Mouse (Mus musculus): ENCODE measurements around the gene Mrtfb. TPM values are rescaled to one million over a fixed set of nuclear protein-coding genes. Genes with fewer than 3 reads are reported as not detected.

Gene Mrtfb
- polyA plus RNA-seq, 1 experiment from 2014 or later = 15.4 TPM

DNA sequence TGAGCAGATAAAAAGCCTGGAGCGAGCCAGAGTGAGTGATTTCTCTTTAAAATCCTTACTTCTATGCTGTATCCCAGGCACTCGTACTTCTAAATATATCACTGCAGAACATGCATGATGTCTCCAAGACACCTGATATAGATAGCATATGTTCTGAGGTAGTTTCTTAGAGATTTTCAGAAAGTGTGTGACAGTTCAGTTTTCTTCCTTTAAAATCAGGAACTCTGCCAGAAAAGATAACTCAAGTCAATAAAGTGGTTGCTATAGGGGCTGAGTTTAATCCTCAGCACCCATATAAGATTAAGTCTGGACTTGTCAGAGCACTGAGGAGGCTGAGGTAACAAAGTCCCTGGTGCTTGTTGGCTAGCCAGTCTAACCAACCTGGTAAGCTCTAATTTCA is 123.6 kb downstream of the Mrtfb start:
- ATAC-seq (ENCODE audit: low FRiP score) (no peak), DNase-seq (ENCODE audit: low spot score) (no peak)
- WGBS = 90% methylated on average over 2 of the region's 2 CpGs
- no peaks in the 10 kb centered on the region for H3K27me3 ChIP-seq (ENCODE audit: control insufficient read depth, insufficient read depth, low read length)
- no peak overlapping the region for H3K9ac ChIP-seq
- H3K4me1 ChIP-seq (replicated peaks; ENCODE audit: control insufficient read depth, insufficient read depth, low read length) = no peaks in the 10 kb centered on the region
- no peaks in the 10 kb centered on the region for H3K9me3 ChIP-seq (ENCODE audit: control insufficient read depth, low read length)
- no peak overlapping the region for H3K27ac ChIP-seq
- peaks cover 13% of the 10 kb centered on the region for H3K36me3 ChIP-seq (replicated peaks; ENCODE audit: control insufficient read depth, insufficient read depth)
- no peak overlapping the region for H3K4me2 ChIP-seq (replicated peaks)
- H3K4me3 ChIP-seq (replicated peaks; ENCODE audit: low read length) = no peak overlapping the region

DNA sequence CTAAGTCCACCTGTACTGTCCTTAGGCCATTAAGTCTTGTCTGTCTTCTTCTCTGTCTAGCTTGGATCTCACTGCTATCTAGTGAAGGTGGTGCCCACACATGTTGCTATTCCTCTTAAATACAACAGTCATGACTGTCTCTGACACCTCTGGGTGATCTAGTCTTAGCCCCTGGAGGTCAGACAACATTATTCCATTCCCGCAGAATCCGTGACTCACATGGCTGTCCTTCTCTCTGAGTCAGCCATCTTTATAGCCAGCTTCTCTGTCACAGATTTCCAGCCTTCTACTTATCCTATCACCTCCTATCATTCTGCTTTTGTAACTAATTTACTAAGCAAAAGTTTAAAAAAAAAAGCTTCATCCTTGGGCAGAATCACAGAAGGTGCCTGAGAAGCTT is 125.5 kb downstream of the Mrtfb start:
- H3K9me3 ChIP-seq (ENCODE audit: control insufficient read depth, low read length) = no peaks in the 10 kb centered on the region
- H3K4me1 ChIP-seq (replicated peaks; ENCODE audit: control insufficient read depth, insufficient read depth, low read length) = no peaks in the 10 kb centered on the region
- H3K27me3 ChIP-seq (ENCODE audit: control insufficient read depth, insufficient read depth, low read length) = no peaks in the 10 kb centered on the region
- H3K4me2 ChIP-seq (replicated peaks) = no peak overlapping the region
- no peak overlapping the region for H3K27ac ChIP-seq
- H3K36me3 ChIP-seq (replicated peaks; ENCODE audit: control insufficient read depth, insufficient read depth) = peaks cover 31% of the 10 kb centered on the region
- WGBS = 89% methylated on average over 2 of the region's 2 CpGs
- H3K4me3 ChIP-seq (replicated peaks; ENCODE audit: low read length) = no peak overlapping the region
- ATAC-seq (ENCODE audit: low FRiP score) = no peak
- no peak for DNase-seq (ENCODE audit: low spot score)
- H3K9ac ChIP-seq = no peak overlapping the region

DNA sequence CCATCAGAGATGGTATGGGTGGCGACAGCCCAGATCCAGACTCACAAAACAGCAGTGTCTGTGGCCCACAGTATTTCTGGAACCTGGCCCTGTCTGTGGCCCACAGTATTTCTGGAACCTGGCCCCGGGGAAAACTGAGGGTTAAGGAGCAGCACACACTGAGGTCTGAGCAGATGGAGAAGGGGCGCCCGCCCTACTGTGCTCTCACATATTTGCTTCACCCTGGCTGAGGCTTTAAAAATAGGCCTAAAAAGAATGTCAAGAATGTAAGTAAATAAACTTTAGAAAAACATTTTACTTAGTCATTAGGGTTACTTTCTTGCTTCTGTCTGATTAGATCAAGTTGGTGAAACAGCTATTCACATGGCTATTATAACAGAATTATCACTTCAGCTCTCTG is 131.0 kb downstream of the Mrtfb start:
- no peaks in the 10 kb centered on the region for H3K4me1 ChIP-seq (replicated peaks; ENCODE audit: control insufficient read depth, insufficient read depth, low read length)
- no peak overlapping the region for H3K4me2 ChIP-seq (replicated peaks)
- H3K36me3 ChIP-seq (replicated peaks; ENCODE audit: control insufficient read depth, insufficient read depth) = peaks cover 40% of the 10 kb centered on the region
- H3K27me3 ChIP-seq (ENCODE audit: control insufficient read depth, insufficient read depth, low read length) = no peaks in the 10 kb centered on the region
- DNase-seq (ENCODE audit: low spot score) (no peak), ATAC-seq (ENCODE audit: low FRiP score) (no peak)
- H3K9me3 ChIP-seq (ENCODE audit: control insufficient read depth, low read length) = no peaks in the 10 kb centered on the region
- H3K9ac ChIP-seq = no peak overlapping the region
- 94% methylated on average over 4 of the region's 4 CpGs for WGBS
- H3K4me3 ChIP-seq (replicated peaks; ENCODE audit: low read length) = no peak overlapping the region
- H3K27ac ChIP-seq = no peak overlapping the region

GRCm38 (mm10) chr16:13400375-13400774 is 144.1 kb downstream of the Mrtfb start:
- H3K27me3 ChIP-seq (ENCODE audit: control insufficient read depth, insufficient read depth, low read length) = no peaks in the 10 kb centered on the region
- H3K4me2 ChIP-seq (replicated peaks) = no peak overlapping the region
- no peak overlapping the region for H3K4me3 ChIP-seq (replicated peaks; ENCODE audit: low read length)
- 79% methylated on average over 2 of the region's 2 CpGs for WGBS
- H3K9ac ChIP-seq = no peak overlapping the region
- no peak for DNase-seq (ENCODE audit: low spot score)
- H3K4me1 ChIP-seq (replicated peaks; ENCODE audit: control insufficient read depth, insufficient read depth, low read length) = no peaks in the 10 kb centered on the region
- no peaks in the 10 kb centered on the region for H3K9me3 ChIP-seq (ENCODE audit: control insufficient read depth, low read length)
- H3K27ac ChIP-seq = no peak overlapping the region
- peaks cover 86% of the 10 kb centered on the region for H3K36me3 ChIP-seq (replicated peaks; ENCODE audit: control insufficient read depth, insufficient read depth)
- ATAC-seq (ENCODE audit: low FRiP score) = no peak

DNA sequence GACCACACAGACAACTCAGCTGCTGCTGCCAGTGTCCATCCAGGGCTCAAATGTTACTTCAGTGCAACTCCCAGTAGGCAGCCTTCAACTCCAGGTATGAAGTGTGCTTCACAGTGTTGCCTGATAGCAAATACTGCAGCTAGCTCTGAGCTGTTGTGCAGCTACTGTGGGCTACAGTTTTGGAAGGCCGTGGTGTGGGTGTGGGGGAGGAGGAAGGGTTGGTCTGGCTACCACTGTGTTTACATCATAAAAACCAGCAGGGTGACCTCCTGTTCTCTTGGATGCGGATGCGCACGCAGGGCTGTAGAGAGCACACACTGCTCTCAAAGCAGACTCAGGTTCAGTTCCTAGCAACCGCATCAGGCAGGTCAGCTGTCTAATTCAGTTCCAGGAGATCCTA is 145.3 kb downstream of the Mrtfb start:
- H3K27ac ChIP-seq = no peak overlapping the region
- peaks cover 88% of the 10 kb centered on the region for H3K36me3 ChIP-seq (replicated peaks; ENCODE audit: control insufficient read depth, insufficient read depth)
- no peaks in the 10 kb centered on the region for H3K27me3 ChIP-seq (ENCODE audit: control insufficient read depth, insufficient read depth, low read length)
- no peaks in the 10 kb centered on the region for H3K4me1 ChIP-seq (replicated peaks; ENCODE audit: control insufficient read depth, insufficient read depth, low read length)
- DNase-seq (ENCODE audit: low spot score) (no peak), ATAC-seq (ENCODE audit: low FRiP score) (no peak)
- H3K4me2 ChIP-seq (replicated peaks) = no peak overlapping the region
- no peak overlapping the region for H3K9ac ChIP-seq
- no peak overlapping the region for H3K4me3 ChIP-seq (replicated peaks; ENCODE audit: low read length)
- no peaks in the 10 kb centered on the region for H3K9me3 ChIP-seq (ENCODE audit: control insufficient read depth, low read length)
- WGBS = 81% methylated on average over 5 of the region's 5 CpGs

DNA sequence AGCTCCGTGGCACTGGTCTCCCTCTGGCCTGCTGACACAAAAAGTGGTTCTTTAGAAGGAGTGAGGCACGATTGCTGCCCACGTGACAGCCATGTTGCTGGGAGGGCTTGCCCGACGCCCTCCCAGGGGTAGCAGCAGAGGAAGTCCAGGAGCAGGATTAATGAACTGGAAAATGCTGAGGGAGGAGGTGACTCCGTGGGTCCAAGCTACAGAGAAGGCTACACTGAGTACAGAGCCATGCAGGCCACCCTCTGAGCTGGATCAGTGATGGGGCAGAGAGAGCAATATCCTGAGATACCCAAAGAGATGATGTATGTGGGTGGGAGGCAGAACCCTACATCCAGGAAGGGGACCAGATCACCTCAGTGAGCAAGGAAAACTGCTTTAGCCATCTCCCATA is 148.4 kb downstream of the Mrtfb start:
- no peaks in the 10 kb centered on the region for H3K27me3 ChIP-seq (ENCODE audit: control insufficient read depth, insufficient read depth, low read length)
- no peak for ATAC-seq (ENCODE audit: low FRiP score)
- no peaks in the 10 kb centered on the region for H3K9me3 ChIP-seq (ENCODE audit: control insufficient read depth, low read length)
- no peak overlapping the region for H3K27ac ChIP-seq
- WGBS = 71% methylated on average over 6 of the region's 6 CpGs
- no peaks in the 10 kb centered on the region for H3K4me1 ChIP-seq (replicated peaks; ENCODE audit: control insufficient read depth, insufficient read depth, low read length)
- H3K4me2 ChIP-seq (replicated peaks) = no peak overlapping the region
- no peak overlapping the region for H3K4me3 ChIP-seq (replicated peaks; ENCODE audit: low read length)
- H3K9ac ChIP-seq = no peak overlapping the region
- peaks cover 77% of the 10 kb centered on the region for H3K36me3 ChIP-seq (replicated peaks; ENCODE audit: control insufficient read depth, insufficient read depth)
- no peak for DNase-seq (ENCODE audit: low spot score)

GRCm38 (mm10) chr16:13405403-13405802 is 149.1 kb downstream of the Mrtfb start:
- peaks cover 72% of the 10 kb centered on the region for H3K36me3 ChIP-seq (replicated peaks; ENCODE audit: control insufficient read depth, insufficient read depth)
- no peak for ATAC-seq (ENCODE audit: low FRiP score)
- 94% methylated on average over 2 of the region's 2 CpGs for WGBS

GRCm38 (mm10) chr16:13409530-13410163 is 153.4 kb downstream of the Mrtfb start:
- ATAC-seq (ENCODE audit: low FRiP score) (peak; percentile 80), DNase-seq (ENCODE audit: low spot score) (peak; percentile 80)
- Histone ChIP-seq H3K9me3 (ENCODE audit: control insufficient read depth, low read length) (no peaks in the 10 kb centered on the region), H3K4me3 (replicated peaks; ENCODE audit: low read length) (no peak overlapping the region), H3K4me1 (replicated peaks; ENCODE audit: control insufficient read depth, insufficient read depth, low read length) (no peaks in the 10 kb centered on the region), H3K9ac (no peak overlapping the region), H3K27ac (no peak overlapping the region), H3K36me3 (replicated peaks; ENCODE audit: control insufficient read depth, insufficient read depth) (peaks cover 62% of the 10 kb centered on the region), H3K4me2 (replicated peaks) (no peak overlapping the region), H3K27me3 (ENCODE audit: control insufficient read depth, insufficient read depth, low read length) (no peaks in the 10 kb centered on the region)
- 68% methylated on average over 4 of the region's 4 CpGs for WGBS

More at GRCm38 (mm10) chr16:13405403-13405802, 149.1 kb downstream of the Mrtfb start:
- H3K4me1 ChIP-seq (replicated peaks; ENCODE audit: control insufficient read depth, insufficient read depth, low read length) = no peaks in the 10 kb centered on the region
- no peaks in the 10 kb centered on the region for H3K9me3 ChIP-seq (ENCODE audit: control insufficient read depth, low read length)
- DNase-seq (ENCODE audit: low spot score) = no peak
- no peak overlapping the region for H3K27ac ChIP-seq
- no peak overlapping the region for H3K9ac ChIP-seq
- no peak overlapping the region for H3K4me2 ChIP-seq (replicated peaks)
- H3K4me3 ChIP-seq (replicated peaks; ENCODE audit: low read length) = no peak overlapping the region
- no peaks in the 10 kb centered on the region for H3K27me3 ChIP-seq (ENCODE audit: control insufficient read depth, insufficient read depth, low read length)

GRCm38 (mm10) chr16:13410760-13411159 is 154.5 kb downstream of the Mrtfb start:
- Histone ChIP-seq H3K4me2 (replicated peaks) (no peak overlapping the region), H3K4me1 (replicated peaks; ENCODE audit: control insufficient read depth, insufficient read depth, low read length) (no peaks in the 10 kb centered on the region), H3K4me3 (replicated peaks; ENCODE audit: low read length) (no peak overlapping the region), H3K9me3 (ENCODE audit: control insufficient read depth, low read length) (no peaks in the 10 kb centered on the region), H3K36me3 (replicated peaks; ENCODE audit: control insufficient read depth, insufficient read depth) (peaks cover 54% of the 10 kb centered on the region), H3K27me3 (ENCODE audit: control insufficient read depth, insufficient read depth, low read length) (no peaks in the 10 kb centered on the region), H3K27ac (no peak overlapping the region), H3K9ac (no peak overlapping the region)
- DNase-seq (ENCODE audit: low spot score) = no peak
- 91% methylated on average over 2 of the region's 2 CpGs for WGBS
- ATAC-seq (ENCODE audit: low FRiP score) = no peak

GRCm38 (mm10) chr16:13411531-13411930 is 155.2 kb downstream of the Mrtfb start:
- no peak overlapping the region for H3K4me2 ChIP-seq (replicated peaks)
- H3K4me3 ChIP-seq (replicated peaks; ENCODE audit: low read length) = no peak overlapping the region
- ATAC-seq (ENCODE audit: low FRiP score) (no peak), DNase-seq (ENCODE audit: low spot score) (no peak)
- H3K4me1 ChIP-seq (replicated peaks; ENCODE audit: control insufficient read depth, insufficient read depth, low read length) = no peaks in the 10 kb centered on the region
- no peaks in the 10 kb centered on the region for H3K27me3 ChIP-seq (ENCODE audit: control insufficient read depth, insufficient read depth, low read length)
- 96% methylated on average over 4 of the region's 4 CpGs for WGBS
- H3K9ac ChIP-seq = no peak overlapping the region
- H3K36me3 ChIP-seq (replicated peaks; ENCODE audit: control insufficient read depth, insufficient read depth) = peaks cover 46% of the 10 kb centered on the region
- H3K27ac ChIP-seq = no peak overlapping the region
- H3K9me3 ChIP-seq (ENCODE audit: control insufficient read depth, low read length) = no peaks in the 10 kb centered on the region
